Mouse (Mus musculus): ENCODE results near the gene Fkbpl. TPM values are rescaled to one million over a fixed set of nuclear protein-coding genes. Genes with fewer than 3 reads are reported as not detected.
A peak's percentile ranks its signal among the peaks of the same experiment; 100 is the strongest.

Fkbpl gene
- total RNA-seq, 2 experiments from 2014 or later: 8.2 to 8.3 TPM

DNA sequence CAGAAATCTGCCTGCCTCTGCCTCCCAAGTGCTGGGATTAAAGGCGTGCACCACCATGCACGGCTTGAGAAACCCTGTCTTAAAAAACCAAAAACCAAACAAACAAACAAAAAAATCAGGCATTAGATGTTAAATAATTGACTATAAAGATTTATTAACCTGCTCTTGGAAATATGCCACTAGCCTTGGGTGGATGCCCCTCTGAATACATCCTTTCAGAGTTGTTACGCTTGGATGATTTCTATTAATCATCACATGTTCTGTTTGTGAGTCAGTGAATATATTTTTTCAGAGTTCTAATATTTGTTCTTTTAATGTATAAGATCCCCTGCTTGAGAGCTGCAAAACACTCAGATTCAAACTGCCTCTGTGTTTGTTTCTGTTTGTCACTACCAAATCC, 19.6 kb upstream of the Fkbpl start:
- intact Hi-C loops (cut with DNase I): loop anchor here (10.0 kb wide), 1 partner anchor 90 kb away; no protein-coding TSS in a partner anchor
- DNase-seq: no peak

DNA sequence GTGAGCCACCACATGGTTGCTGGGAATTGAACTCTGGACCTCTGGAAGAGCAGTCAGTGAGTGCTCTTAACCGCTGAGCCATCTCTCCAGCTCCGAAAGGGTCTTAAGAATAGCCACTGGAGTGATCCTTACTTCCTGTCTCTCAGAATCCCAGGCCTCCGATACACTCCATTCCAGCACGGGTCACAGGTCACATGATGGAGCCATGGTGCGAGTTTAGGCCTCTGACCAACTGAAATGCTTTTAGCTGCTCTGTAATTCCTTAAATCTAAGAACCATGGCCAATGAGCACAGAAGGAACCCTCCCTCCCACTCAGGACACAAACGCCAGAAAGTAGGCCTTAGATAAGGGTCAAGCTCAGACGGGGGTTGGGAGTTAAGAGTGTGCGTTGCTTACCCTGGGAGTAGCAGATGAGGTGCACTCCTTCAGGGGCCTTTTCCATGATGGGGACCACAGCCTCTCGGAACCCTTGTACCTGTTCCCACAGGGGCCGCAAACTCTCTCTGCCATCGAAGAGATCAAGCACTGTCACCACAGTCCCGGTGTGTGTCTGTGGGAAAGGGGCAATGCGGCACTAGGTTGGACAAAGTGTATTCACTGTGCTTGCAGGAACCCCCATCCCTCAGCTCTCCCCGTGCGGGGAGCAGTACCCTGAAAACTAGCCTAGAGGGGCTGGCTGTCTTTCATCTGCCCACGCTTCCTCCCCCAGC, 18.3 kb upstream of the Fkbpl start:
- intact Hi-C loops (cut with DNase I): loop anchor here (10.0 kb wide), 1 partner anchor 89 kb away; no protein-coding TSS in a partner anchor
- no peak for DNase-seq

DNA sequence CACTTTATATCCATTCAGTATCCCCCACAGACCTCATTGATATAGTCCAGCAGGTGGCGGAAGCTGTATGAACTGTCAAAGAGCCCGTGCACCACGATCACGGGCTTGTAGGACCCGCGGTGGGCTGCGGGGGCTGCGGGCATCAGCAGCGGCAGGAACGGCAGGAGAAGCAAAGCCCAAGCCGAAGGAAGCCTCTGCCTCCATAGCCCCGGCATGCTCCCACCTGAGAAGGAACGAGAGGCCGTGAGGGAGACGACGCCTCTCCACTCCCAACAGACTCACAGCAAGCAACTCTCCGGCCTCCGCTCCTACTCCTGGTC, 17.8 kb upstream of the Fkbpl start:
- DNase-seq: peak; percentile 39 to 51
- intact Hi-C loops (cut with DNase I): loop anchor here (10.0 kb wide), 1 partner anchor 88 kb away; no protein-coding TSS in a partner anchor

DNA sequence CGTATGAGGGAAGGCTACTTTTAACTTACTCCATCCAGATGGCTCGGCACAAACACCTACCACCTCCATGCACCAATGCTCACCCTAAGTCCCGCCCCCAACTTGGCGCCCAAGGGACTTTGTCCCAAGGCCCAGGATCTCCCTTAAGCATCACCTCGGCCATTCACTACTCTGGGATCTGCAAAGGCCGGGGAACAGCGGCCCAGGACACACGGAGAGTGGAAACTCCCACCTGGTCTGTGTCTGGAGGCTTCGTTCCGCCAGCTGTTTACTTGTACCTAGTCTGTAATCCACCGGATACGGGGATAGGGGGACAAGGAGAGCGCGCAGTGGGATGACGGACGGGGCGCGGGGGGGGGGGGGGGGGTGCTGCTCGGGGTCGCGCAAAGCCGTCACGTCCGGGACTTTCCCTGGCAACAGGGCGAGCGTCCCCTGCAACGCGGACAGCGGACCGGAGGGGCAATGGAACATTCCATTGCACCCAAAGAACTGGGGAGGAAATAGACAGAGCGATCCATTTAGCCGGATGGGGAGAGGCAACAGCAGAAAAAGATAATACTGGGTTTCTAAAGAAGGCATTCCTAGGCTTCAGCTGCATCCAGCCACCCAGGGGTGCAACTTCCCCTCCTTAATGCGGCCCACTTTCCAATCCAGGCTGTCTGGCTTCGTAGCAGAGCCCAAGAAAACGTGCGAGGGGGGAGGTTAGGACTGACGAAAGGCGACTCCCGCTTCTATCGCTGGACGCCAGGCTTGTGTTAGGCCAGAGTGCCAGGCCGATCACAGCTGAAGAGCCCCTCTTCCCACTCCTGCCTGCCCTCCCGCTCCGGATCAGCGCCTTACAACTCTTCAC, 17.2 kb upstream of the Fkbpl start:
- intact Hi-C loops (cut with DNase I): loop anchor here (10.0 kb wide), 1 partner anchor 87 kb away; no protein-coding TSS in a partner anchor
- peak; percentile 85 to 92 for DNase-seq

DNA sequence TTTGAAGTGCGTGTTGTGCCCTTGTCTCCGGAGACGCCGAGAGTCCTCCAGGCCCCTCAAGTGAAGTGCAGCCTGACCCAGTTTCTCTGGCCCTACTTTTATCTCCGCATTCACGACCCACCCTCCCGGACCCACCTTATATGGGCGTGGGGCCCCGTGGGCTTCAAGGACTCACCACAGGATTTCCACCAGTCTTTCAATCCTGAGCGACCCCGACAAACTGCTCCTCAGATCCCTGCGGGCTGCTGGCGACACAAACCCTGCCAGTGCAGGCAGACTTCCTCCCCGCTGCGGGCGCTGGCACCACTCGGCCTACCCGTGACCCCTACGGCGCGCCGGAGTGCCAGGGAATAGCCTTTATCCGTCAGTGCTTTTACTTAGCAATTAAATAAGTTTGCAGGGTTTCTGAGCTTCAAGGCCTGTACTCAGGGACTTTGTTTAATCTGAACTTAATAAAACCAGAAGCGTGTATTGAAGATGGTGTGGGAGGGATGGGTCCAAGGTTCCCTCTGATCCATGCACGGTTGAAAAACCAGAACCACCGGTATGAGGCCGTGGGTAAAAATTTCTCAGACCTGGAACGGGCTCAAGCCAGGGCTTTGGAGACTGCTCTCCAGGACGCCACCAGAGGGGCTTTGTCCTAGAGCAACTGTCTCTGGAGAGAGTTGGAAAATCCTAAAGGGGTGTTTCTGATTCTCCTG, 16.5 kb upstream of the Fkbpl start, which contains the start of gene Ppt2:
Ppt2 (minus strand) TSS at position 568 of the 701 bp plus-strand sequence.
- peak; percentile 64 to 67 for DNase-seq
- intact Hi-C loops (cut with DNase I): loop anchor here (2.0 to 10.0 kb wide), 2 partner anchors 15 to 87 kb away; no protein-coding TSS in a partner anchor

DNA sequence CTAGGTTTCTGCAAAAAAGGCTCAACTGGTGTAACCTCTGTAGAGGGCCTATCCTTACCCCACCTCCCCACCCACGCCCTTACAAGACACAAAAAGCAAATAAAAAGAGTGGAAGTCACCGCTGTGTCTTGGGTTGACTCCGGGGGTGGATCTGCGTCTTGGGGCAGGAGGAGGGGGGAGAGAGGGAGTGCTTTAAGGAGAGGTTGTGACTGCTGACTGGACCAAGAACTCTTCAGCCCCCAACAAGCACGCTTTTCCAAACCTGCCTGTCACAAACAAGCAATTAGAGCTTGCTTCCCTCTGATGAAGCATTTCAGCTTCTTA, 16.0 kb upstream of the Fkbpl start:
- intact Hi-C loops (cut with DNase I): loop anchor here (2.0 to 10.0 kb wide), 2 partner anchors 14 to 86 kb away; no protein-coding TSS in a partner anchor

DNA sequence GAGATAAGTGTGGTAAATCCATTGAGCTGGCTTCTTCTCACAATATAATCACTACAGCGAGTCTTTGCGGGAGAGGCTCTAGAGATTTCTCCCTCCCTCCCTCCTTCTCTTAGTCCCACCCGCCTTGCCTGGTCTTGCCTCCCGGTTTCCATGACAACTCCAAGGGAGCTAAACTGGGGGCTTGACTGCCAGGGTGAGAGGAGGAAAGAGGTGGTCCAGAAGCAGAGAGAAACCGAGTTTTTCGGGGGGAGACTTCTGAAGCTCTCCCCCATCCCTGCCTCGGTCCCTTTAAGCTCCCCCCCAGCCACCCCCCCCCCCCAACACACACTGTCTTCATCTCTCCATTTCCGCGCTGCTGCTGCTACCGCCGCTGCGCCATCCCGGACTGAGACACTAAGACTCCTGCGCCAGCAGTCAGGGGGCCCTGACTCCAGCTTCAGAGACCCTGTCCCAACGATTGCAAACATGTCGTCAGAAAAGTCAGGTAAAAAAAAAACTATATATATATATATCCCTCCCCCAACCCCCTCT, 15.3 kb upstream of the Fkbpl start, which contains the start of gene Prrt1:
Prrt1 (plus strand) TSS at position 313 of the 531 bp plus-strand sequence.
- intact Hi-C loops (cut with DNase I): loop anchor here (2.0 to 10.0 kb wide), 2 partner anchors 14 to 86 kb away; no protein-coding TSS in a partner anchor
- no peak for DNase-seq

More for the DNA sequence above, 16.0 kb upstream of the Fkbpl start:
- DNase-seq: no peak

DNA sequence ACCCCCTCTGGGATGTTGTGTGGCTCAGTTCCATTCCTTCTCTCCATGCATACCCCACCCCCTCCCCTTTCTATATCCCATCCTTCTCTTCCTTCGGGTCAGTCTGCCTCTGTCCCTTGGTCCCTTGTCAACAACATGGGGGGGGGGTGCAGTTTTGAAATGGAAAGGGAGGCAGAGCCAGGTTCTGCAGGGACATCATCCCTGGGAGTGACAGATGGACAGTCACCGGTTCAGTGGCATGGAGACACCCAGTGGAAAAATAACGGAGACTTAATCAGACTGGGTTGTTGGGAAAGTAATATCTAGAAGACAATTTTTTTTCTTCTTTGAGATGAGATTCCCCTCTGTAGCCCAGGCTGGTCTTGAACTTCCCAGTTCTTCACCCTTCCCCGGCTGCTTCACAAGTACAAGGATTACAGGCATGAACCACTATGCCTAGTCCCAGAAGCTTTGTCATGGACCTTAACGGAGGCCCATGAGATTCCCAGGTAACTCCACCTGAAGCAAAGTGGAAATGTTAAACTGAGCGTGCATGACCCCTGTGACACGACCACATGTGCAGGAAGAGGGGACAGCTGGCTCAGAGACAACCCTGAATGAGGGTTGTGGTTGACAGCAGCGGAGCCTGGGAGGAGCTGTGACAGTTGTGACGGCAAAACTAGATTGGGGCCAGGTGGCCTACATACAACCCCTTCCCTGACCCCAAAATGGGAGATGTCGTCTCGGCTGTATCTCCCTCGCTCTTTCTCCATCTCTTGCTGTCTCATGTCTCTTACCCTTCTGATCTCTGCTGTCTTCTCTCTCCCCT, 14.6 kb upstream of the Fkbpl start:
- intact Hi-C loops (cut with DNase I): loop anchor here (2.0 to 10.0 kb wide), 2 partner anchors 13 to 85 kb away; no protein-coding TSS in a partner anchor
- DNase-seq: no peak

DNA sequence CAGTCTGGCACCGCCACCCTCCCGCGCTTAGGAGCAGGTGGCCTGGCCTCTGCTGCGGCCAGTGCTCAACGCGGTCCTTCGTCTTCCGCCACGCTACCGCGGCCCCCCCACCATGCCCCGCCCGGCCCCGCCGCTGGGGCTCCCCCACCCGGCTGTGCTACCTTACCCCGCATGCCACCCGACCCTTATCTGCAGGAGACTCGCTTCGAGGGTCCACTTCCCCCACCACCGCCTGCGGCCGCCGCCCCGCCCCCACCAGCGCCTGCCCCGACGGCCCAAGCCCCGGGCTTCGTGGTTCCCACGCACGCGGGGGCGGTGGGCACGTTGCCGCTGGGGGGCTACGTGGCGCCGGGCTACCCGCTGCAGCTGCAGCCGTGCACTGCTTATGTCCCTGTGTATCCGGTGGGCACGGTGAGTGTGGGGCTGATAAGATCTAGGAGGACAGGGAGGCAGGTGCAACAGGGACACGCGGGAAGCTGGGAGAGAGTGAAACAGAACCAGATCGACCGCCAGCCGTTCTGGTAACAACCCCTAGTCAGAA, 13.7 kb upstream of the Fkbpl start:
- no peak for DNase-seq
- intact Hi-C loops (cut with DNase I): no loop called here

DNA sequence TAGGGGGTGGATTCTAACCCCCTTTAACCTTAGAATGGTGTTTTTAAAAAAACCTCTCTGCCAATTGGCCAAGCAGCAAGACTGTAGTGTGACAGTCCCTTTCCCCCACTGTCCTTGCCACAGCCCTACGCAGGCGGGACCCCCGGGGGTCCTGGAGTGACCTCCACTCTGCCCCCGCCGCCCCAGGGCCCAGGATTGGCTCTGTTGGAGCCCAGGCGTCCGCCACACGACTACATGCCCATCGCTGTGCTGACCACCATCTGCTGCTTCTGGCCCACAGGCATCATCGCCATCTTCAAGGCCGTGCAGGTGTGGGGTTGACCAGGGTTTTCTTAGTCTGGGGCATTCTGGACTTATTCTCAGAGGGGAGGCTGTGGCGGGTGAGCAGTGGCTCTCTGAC, 12.9 kb upstream of the Fkbpl start:
- intact Hi-C loops (cut with DNase I): no loop called here
- DNase-seq: no peak

DNA sequence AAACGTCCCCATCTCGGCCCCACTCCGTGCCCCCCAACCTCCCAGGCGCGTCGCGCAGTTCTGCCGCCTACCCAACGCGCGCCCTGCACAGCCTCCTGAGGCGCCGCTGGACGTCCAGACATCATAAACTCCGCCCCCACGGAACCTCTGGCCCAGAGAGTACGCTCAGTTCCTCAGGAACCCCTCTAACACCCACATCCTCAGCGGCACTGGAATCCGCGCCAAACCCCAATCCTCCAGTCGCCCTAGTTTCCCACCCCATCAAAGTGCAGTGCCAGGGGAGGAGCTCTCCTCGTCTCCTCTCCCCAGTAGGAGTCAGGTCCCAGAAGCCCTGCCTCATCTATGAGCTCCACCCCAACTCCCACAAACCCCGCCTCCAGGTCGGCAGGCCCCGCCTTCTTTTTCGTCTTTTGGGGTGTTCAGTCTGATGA, 12.3 kb upstream of the Fkbpl start:
- DNase-seq: peak; percentile 69 to 78
- intact Hi-C loops (cut with DNase I): no loop called here

DNA sequence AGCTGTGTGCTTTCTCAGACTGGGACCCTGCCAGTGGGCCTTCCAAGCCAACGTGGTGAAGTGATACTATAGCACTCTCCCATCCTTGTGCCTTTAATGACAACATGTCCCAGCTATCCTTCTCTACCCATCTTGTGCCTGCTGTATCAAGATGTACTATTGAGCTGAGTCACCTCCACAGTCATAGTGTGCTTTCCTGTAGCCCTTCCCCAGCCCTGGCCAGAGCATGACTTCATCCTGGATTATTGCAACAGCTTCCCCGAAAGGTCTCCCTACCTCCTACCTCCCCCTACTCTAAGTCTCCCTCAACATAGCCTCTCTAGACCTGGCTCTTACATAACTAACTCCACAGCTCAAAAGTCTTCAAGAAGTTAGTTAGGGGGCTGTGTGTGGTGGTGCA, 8.9 kb upstream of the Fkbpl start:
- DNase-seq: no peak
- intact Hi-C loops (cut with DNase I): no loop called here

DNA sequence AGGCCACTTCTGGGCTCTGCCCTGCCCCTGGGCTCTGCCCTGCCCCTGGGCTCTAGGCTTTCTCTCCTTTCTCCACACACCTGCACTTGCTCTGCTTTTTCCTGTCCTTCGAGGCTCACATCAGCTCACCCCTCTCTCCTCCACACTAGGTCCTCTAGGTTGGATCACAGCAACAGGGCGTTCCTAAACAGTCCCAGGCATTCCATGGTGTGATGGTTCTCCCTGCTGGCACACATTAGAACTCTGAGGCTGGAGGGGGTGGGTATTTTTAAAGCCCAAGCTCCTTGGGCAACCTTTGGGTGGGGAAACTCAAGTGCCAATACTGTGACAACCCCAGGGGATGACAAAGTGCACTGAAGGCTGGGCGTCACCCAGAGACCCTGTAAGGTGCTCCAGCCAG, 7.1 kb upstream of the Fkbpl start:
- DNase-seq: no peak
- intact Hi-C loops (cut with DNase I): no loop called here

DNA sequence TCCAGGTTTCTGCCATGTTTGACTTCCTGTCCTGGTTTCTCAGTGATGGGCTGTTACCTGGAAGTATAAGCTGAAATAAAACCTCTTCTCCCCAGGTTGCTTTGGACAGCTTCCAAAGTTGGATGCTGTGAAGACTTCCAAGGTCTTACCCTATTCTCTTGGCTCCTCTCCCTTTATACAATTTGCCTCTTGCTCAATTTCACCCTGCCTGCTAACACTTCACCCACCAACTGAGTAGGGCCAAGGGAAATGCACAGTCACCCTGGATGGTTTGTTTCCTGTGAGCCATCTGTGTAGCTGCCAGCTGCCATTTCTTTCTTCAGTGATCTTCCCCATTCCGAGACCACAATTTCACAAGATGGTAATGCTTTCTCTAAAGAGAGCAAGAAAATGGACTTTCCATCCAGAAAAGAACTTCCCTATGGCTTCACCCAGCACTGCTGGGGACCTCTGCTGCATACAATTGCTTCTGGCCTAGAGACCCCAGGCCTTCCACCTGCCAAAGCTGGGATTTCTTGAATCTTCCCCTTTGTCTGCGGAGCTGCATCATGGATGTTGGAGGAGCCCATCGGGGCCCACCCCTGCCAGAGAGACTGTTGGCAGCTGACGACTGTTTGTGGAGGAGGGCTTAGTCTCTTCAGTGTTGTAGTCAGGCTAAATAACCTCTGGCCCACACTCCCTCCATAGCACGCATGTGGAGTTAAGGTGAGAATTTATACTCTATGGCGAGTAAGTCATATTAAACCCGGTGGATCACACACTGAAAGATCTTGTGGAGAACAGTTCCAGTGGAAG, 4.9 kb upstream of the Fkbpl start:
- DNase-seq: no peak
- intact Hi-C loops (cut with DNase I): no loop called here

DNA sequence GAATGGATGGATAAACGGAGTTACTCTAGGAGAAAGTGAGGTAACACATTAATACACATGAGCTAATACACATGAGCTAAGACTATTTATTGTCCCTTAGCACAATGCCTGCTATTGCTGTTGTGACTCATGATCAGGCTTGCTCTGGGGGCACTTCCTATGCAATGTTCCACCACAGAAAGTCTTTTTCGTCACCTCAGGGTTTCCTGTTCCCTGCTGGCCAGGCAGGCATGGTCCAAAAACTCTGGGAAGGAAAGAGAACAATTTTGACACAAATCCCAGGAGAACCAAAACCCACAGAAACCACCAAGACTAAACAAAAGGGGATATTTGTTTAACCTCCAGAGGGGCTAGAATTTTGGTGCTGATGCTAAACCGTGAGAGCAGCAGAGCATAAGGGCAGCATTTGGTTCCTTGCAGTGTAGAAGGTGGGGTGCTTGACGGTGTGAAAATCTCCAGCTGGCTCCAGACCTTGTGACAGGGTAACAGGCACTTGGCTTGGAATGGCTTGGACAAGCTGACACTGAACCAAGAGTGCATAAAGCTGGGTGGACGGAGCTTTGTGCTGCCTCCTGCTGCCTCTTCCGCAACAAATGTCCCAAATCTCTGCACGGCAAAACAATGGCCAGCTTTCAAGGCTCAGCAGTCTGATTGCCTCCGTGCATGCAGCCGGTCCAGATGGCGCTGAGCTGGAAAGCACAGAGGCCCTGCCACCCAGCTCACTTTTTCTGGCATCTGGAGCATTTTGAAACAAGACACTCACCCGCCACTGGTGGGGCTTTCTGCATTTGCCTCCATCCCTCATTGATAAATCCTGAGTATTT, 3.6 kb upstream of the Fkbpl start:
- DNase-seq: peak; percentile 61 to 62
- intact Hi-C loops (cut with DNase I): no loop called here

DNA sequence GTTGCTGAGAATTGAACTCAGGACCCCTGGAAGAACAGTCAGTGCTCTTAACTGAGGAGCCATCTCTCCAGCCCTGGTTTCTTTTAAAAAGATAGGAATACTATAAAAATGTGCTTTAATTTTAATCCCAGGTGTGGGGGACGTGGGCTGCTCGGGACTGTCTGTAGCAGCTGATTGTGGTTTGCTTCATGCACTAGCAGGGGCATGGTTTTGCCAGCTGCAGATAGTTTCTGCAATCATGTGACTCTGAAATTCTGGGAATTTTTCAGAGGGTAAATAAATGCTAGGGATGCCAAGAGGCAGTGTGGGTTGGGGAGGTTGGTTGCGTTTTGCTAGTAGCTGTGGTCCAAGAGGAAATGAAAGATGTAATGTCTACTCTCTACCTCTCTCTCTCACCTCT, 2.6 kb upstream of the Fkbpl start:
- DNase-seq: no peak
- intact Hi-C loops (cut with DNase I): loop anchor here (2.0 kb wide), 1 partner anchor 13 kb away; the partner anchor contains the start of genes Ppt2 and Prrt1

DNA sequence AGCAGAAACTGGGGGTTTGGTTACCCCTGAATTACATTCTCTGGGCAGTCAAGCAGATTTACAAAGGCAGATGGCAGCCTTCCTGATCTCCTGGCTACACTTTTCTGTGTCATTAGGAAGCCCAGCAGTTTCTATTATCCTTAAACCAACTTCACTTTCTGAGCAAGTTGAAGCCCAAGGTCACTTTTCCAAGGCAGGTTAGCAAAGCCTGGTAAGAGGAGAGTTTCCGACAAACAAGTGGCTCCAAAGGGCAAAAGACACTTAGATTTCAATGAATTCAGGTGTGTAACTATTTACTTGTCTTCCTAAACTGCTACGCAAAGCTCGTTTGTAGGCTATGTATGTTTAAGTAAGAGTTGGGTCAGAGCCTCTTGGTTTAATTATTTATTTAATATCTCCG, 1.2 kb upstream of the Fkbpl start:
- intact Hi-C loops (cut with DNase I): loop anchor here (2.0 kb wide), 1 partner anchor 15 kb away; the partner anchor contains the start of genes Ppt2 and Prrt1
- no peak for DNase-seq

Measured in heart, postnatal 14 days (tissue).